ENCODE assay signal across 13 mouse cellular contexts in the genomic region with DNA sequence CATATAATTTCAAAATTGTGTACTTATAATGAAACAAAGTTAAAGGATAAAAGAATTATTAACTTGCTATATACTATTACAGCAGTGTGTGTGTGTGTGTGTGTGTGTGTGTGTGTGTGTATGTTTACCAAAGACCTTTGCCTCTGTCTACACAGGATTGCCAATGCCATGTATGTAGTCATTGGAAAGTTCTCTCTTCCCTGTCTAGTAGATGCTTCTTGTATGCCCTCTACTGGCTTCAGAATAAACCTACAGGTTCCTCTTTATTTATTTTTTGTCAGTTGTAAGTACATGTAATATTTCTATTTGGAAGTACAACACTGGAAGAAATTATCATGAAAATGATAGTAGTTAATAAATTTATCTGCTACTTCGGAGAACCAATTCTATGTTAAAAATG.
DNase-seq lines count a peak whose midpoint lies in the region; ATAC-seq and TF ChIP-seq lines count a peak whose summit lies in the region.
"Had no signal": no experiment of that assay in that cellular context is flagged by ENCODE, and none has a peak within 500 bp of the region (broad histone marks: within the 10 kb centered on the region; RNA-seq: fewer than 3 reads in every experiment).

No protein-coding gene starts in this region.

- peak; percentile 78 for TF ChIP-seq CTCF in layer of hippocampus, adult 2 months (conservative IDR thresholded peaks at IDR 0.05)
- TF ChIP-seq CTCF in midbrain, postnatal 0 days (IDR thresholded peaks at IDR 0.05), result peak; percentile 82

- no peak overlapping the region for H3K9ac ChIP-seq in forebrain, embryonic 15.5 days (replicated peaks)
- no peak overlapping the region for H3K9ac ChIP-seq in midbrain, postnatal 0 days (replicated peaks; ENCODE audit: low read length, poor library complexity, severe bottlenecking)

- no peaks in the 10 kb centered on the region for H3K9me3 ChIP-seq in forebrain, embryonic 15.5 days
- H3K9me3 ChIP-seq in midbrain, postnatal 0 days (ENCODE audit: low read length), result no peaks in the 10 kb centered on the region
- H3K9me3 ChIP-seq: heart, embryonic 10.5 days had no signal

- H3K27me3 ChIP-seq in forebrain, embryonic 15.5 days, result no peaks in the 10 kb centered on the region
- no peaks in the 10 kb centered on the region for H3K27me3 ChIP-seq in midbrain, postnatal 0 days (ENCODE audit: insufficient read depth, low read length)
- H3K27me3 ChIP-seq: Patski had no signal

- H3K4me2 ChIP-seq in forebrain, embryonic 15.5 days (replicated peaks), result no peak overlapping the region
- no peak overlapping the region for H3K4me2 ChIP-seq in midbrain, postnatal 0 days (ENCODE audit: low read depth, low read length, poor library complexity, severe bottlenecking)

- no peak overlapping the region for H3K4me3 ChIP-seq in layer of hippocampus, adult 2 months
- no peak overlapping the region for H3K4me3 ChIP-seq in forebrain, embryonic 15.5 days
- no peak overlapping the region for H3K4me3 ChIP-seq in midbrain, postnatal 0 days (ENCODE audit: low read depth, low read length)
- H3K4me3 ChIP-seq: heart, embryonic 10.5 days had no signal

- ATAC-seq in forebrain, embryonic 15.5 days (replicated peaks), result peak; percentile 86
- no peak for ATAC-seq in midbrain, postnatal 0 days (ENCODE audit: low FRiP score)
- ATAC-seq: Patski had no signal

- H3K36me3 ChIP-seq in forebrain, embryonic 15.5 days, result no peaks in the 10 kb centered on the region
- H3K36me3 ChIP-seq in midbrain, postnatal 0 days (ENCODE audit: insufficient read depth, low read length), result no peaks in the 10 kb centered on the region
- H3K36me3 ChIP-seq: heart, embryonic 10.5 days had no signal

- H3K27ac ChIP-seq in layer of hippocampus, adult 2 months, result no peak overlapping the region
- H3K27ac ChIP-seq in forebrain, embryonic 15.5 days (replicated peaks), result no peak overlapping the region
- H3K27ac ChIP-seq in midbrain, postnatal 0 days (ENCODE audit: low read depth, low read length), result no peak overlapping the region
- H3K27ac ChIP-seq: heart, embryonic 10.5 days; macrophage had no signal

- DNase-seq in layer of hippocampus, adult 2 months (ENCODE audit: low spot score in 2 of 2), result peak; percentile 13 to 25
- no peak for DNase-seq in layer of hippocampus, adult 11-12 months (ENCODE audit: low spot score)
- peak; percentile 2 for DNase-seq in Muller cell, postnatal 12 days (ENCODE audit: inconsistent ontology term)
- DNase-seq in midbrain, postnatal 0 days (ENCODE audit: low spot score), result peak; percentile 76
- DNase-seq in ovary, postnatal 36 days (ENCODE audit: low spot score), result no peak
- no peak for DNase-seq in cerebellum, adult 8-10 months
- DNase-seq in right cerebral cortex, adult 18-20 months, result no peak
- DNase-seq: kidney, adult 18-20 months; left cerebral cortex, postnatal 4 days had no signal

- WGBS in forebrain, embryonic 15.5 days, result 79% methylated on average over 1 of the region's 1 CpGs
- 77% methylated on average over 1 of the region's 1 CpGs for WGBS in midbrain, postnatal 0 days

- H3K4me1 ChIP-seq in forebrain, embryonic 15.5 days, result no peaks in the 10 kb centered on the region
- no peaks in the 10 kb centered on the region for H3K4me1 ChIP-seq in midbrain, postnatal 0 days (ENCODE audit: insufficient read depth, low read length)
- H3K4me1 ChIP-seq: heart, embryonic 10.5 days had no signal

Comparison
In these comparisons a context has a peak if more than half of its experiments do, and no peak if none do; other contexts are left out.
1. DNase-seq: peak in layer of hippocampus, adult 2 months (2 of 2), Muller cell, postnatal 12 days (single experiment) and midbrain, postnatal 0 days (single experiment); none in layer of hippocampus, adult 11-12 months (single experiment), ovary, postnatal 36 days (single experiment), cerebellum, adult 8-10 months (single experiment) and right cerebral cortex, adult 18-20 months (single experiment).